Mouse (Mus musculus): ENCODE measurements at regions not wholly inside any gene's neighbourhood (a gene's known extent, or its start where the extent isn't known, plus 50 kb on each side); places are given as distances from the start of the nearest gene placed in this dataset.

DNA sequence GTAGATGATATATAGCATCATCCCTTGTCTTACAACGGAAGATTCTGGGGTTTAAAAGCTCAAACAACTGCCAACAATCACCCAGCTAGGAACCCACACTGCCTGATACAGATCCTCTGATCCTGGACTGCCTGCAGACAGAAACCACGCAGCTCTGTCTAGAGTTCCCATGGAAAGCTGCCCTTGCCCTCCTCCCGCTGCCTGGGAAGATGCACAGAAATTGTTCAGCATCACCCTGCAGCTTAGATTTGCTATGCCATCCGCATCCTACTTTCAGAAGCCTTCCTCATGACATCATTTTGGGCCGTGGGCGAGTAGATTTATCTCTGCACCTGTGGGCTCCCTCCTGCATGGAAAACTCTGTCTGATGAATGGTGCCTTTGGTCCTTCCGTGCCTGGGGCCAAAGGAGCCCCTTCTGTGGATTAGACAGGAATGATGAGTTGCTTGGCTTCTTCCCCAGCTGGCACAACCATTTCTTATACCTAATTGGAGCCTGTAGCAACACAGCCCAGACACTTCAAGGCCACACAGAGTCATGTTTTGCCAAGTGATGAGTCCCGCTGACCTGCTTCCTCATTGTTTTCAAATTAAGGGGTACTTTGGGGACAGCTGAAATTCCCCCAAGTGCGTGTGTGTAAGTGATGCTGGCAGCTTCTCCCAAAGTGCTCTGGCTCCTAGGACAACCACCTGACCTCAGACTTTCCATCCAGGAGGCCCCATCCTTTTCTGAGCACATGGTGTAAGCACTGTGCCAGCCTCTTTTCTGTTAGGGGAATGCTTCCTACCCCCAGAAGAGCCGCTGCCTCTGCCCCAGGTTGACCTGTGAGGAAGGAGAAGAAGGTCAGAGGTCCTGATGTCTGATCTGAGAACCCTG lies 153.9 kb downstream of the Snx18 start:
- TF ChIP-seq POLR2A (IDR thresholded peaks at IDR 0.05; ENCODE audit: control insufficient read depth, low read depth, low read length): no peak
- no peak for TF ChIP-seq CTCF (IDR thresholded peaks at IDR 0.05; ENCODE audit: control insufficient read depth, insufficient read depth, insufficient replicate concordance, low read depth, low read length)

All from testis, adult 2 months (tissue).